Mouse (Mus musculus) ES-Bruce4 (cell line): Measurements from ENCODE around the gene Spred2.

Source experiments
- CTCF ChIP-seq: IDR thresholded peaks from one replicate; pipeline ENCODE4 v1.8.1; 2011; ENCODE audit warnings: low read depth, low read length
- EP300 ChIP-seq: IDR thresholded peaks from 2 replicates; pipeline ENCODE4 v1.6.1; 2011; ENCODE audit warnings: low read depth, low read length; ENCODE audit not compliant: insufficient read depth
- POLR2A ChIP-seq: IDR thresholded peaks from one replicate; pipeline ENCODE4 v1.8.1; 2011; ENCODE audit warnings: low read length; ENCODE audit not compliant: insufficient read depth

DNA sequence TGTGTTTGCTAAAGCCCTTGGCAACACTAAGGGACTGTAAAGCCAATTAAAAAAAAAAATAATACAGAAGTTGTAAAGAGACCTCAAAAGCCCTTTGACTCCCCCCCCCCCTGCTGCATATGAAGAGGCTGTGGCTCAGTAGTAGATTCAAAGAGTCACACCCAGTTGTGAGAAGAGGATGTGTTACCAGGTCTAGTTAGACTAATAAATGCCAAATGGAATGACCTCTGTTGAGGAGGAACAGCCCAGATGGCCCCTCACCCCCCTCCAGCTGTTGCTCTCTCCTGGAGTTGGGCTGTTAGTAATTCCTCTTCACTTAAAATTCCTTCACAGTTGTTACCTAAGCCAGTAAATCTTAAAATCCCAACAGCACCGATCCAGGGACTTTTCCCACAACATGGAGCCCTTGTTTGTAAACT lies 62.3 kb downstream of the Spred2 start:
- TF ChIP-seq CTCF (no peak), POLR2A (no peak), EP300 (peak; percentile 98)
